Mouse (Mus musculus) thymus, adult 2 months (tissue): Measurements from ENCODE around the gene Casp7.

Experiments used
- CTCF ChIP-seq: fragments of 200-500 bp; IDR thresholded peaks from 2 replicates; pipeline ENCODE4 v1.5.1; 2012; ENCODE audit warnings: mild to moderate bottlenecking, control low read depth, low read length, moderate library complexity, borderline replicate concordance; ENCODE audit not compliant: control insufficient read depth, poor library complexity, insufficient read depth; ENCODE audit errors: extremely low read depth
- POLR2A ChIP-seq: fragments of 200-500 bp; IDR thresholded peaks from 2 replicates; pipeline ENCODE4 v1.6.1; 2012; ENCODE audit warnings: mild to moderate bottlenecking, low read length, control low read depth, moderate library complexity; ENCODE audit not compliant: control insufficient read depth, poor library complexity, insufficient read depth; ENCODE audit errors: extremely low read depth

DNA sequence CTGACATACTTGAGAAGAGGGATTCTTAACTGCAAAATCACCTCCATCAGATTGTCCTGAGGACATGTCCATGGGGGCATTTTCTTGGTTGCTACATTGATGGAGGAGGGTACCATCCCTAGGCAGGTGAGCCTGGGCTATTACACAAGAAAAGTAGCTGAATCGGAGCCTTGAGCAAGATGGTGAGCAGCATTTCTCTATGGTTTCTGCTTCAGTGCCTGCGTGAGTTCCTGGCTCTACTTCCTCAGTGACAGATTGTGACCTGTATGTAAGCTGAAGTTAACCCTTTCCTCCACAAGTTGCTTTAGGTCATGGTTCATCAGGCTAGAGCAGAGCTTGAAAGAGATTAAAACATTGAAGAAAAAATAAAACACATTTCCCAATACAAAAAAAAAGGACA is 58.4 kb downstream of the Casp7 start:
- TF ChIP-seq CTCF (no peak), POLR2A (no peak)
